Mouse (Mus musculus): Measurements from ENCODE around the gene Hrg.
A peak's percentile ranks its signal among the peaks of the same experiment; 100 is the strongest.
"Not testable (repeated sequence)": the region's sequence is repeated elsewhere in the genome, so short reads cannot be mapped to it uniquely, and the experiment has no call there.

Gene Hrg

GRCm38 (mm10) chr16:22950840-22951395 lies at the start of gene Hrg:
Hrg (plus strand) TSS chr16:22951072.
- DNase-seq = no peak

- DNase-seq = no peak
Measured at GRCm38 (mm10) chr16:22901326-22901725, 49.5 kb upstream of the Hrg start.

- DNase-seq = no peak
Measured at GRCm38 (mm10) chr16:22909290-22909689, 41.6 kb upstream of the Hrg start.

- no peak for DNase-seq
Measured at GRCm38 (mm10) chr16:22911986-22912385, 38.9 kb upstream of the Hrg start.

- DNase-seq = no peak
Measured at GRCm38 (mm10) chr16:22912886-22913285, 38.0 kb upstream of the Hrg start.

GRCm38 (mm10) chr16:22914276-22914675 lies 36.6 kb upstream of the Hrg start:
- DNase-seq = no peak

GRCm38 (mm10) chr16:22918034-22918433 lies 32.8 kb upstream of the Hrg start, which contains the start of gene Fetub:
Fetub (plus strand) TSS chr16:22918334.
- no peak for DNase-seq

- no peak for DNase-seq
Measured at GRCm38 (mm10) chr16:22918664-22919312, 32.1 kb upstream of the Hrg start.

GRCm38 (mm10) chr16:22919971-22920854 lies 30.7 kb upstream of the Hrg start:
- peak; percentile 15 for DNase-seq

GRCm38 (mm10) chr16:22921761-22922160 lies 29.1 kb upstream of the Hrg start:
- DNase-seq = no peak

- DNase-seq = no peak
Measured at GRCm38 (mm10) chr16:22922433-22922832, 28.4 kb upstream of the Hrg start.

GRCm38 (mm10) chr16:22929575-22929974 lies 21.3 kb upstream of the Hrg start:
- DNase-seq = no peak

- DNase-seq = no peak
Measured at GRCm38 (mm10) chr16:22931431-22932200, 19.3 kb upstream of the Hrg start.

GRCm38 (mm10) chr16:22937631-22938030 lies 13.2 kb upstream of the Hrg start:
- no peak for DNase-seq

GRCm38 (mm10) chr16:22938541-22938940 lies 12.3 kb upstream of the Hrg start:
- no peak for DNase-seq

GRCm38 (mm10) chr16:22939120-22939695 lies 11.7 kb upstream of the Hrg start:
- no peak for DNase-seq

GRCm38 (mm10) chr16:22941825-22942476 lies 8.9 kb upstream of the Hrg start:
- DNase-seq = not testable (repeated sequence)

GRCm38 (mm10) chr16:22947371-22947770 lies 3.5 kb upstream of the Hrg start:
- no peak for DNase-seq

- no peak for DNase-seq
Measured at GRCm38 (mm10) chr16:22953069-22953468, 2.2 kb downstream of the Hrg start.

GRCm38 (mm10) chr16:22955397-22956084 lies 4.7 kb downstream of the Hrg start:
- DNase-seq = peak; percentile 14

- DNase-seq = no peak
Measured at GRCm38 (mm10) chr16:22956085-22956439, 5.2 kb downstream of the Hrg start.
